Mouse (Mus musculus) thymus, postnatal 10 days (tissue): ENCODE data around the gene Aph1a.
A peak's percentile ranks its signal among the peaks of the same experiment; 100 is the strongest.
"Not testable (repeated sequence)": the region's sequence is repeated elsewhere in the genome, so short reads cannot be mapped to it uniquely, and the experiment has no call there.

ENCODE experiments used
- DNase-seq, 2 experiments: peaks; one replicate each; pipeline ENCODE4 v3.0.0; 2021; ENCODE audit warnings: low spot score in 2 of 2

The Aph1a gene

GRCm38 (mm10) chr3:95887596-95887995 lies 6.2 kb upstream of the Aph1a start:
- DNase-seq: no peak

- no peak for DNase-seq
Measured at GRCm38 (mm10) chr3:95889664-95890063, 4.1 kb upstream of the Aph1a start.

- no peak for DNase-seq
Measured at GRCm38 (mm10) chr3:95891211-95892065, 2.3 kb upstream of the Aph1a start, which contains the start of gene BC028528. TSS of gene BC028528 (minus strand) at chr3:95892005.

GRCm38 (mm10) chr3:95892066-95893052 lies 1.4 kb upstream of the Aph1a start:
- DNase-seq: no peak

GRCm38 (mm10) chr3:95893126-95893525 lies 643 bp upstream of the Aph1a start:
- no peak for DNase-seq

GRCm38 (mm10) chr3:95894317-95895160 lies 770 bp downstream of the Aph1a start:
- peak in 1 of 2 experiments; percentile 23 for DNase-seq

GRCm38 (mm10) chr3:95895501-95895900 lies 1.7 kb downstream of the Aph1a start:
- DNase-seq: not testable (repeated sequence)

- DNase-seq: no peak
Measured at GRCm38 (mm10) chr3:95899800-95900524, 6.2 kb downstream of the Aph1a start.

GRCm38 (mm10) chr3:95901616-95902372 lies 8.0 kb downstream of the Aph1a start:
- DNase-seq: no peak

- no peak for DNase-seq
Measured at GRCm38 (mm10) chr3:95902373-95902625, 8.5 kb downstream of the Aph1a start.

- DNase-seq: no peak
Measured at GRCm38 (mm10) chr3:95902643-95903042, 8.9 kb downstream of the Aph1a start.

- DNase-seq: no peak
Measured at GRCm38 (mm10) chr3:95903753-95904502, 10.2 kb downstream of the Aph1a start.

GRCm38 (mm10) chr3:95904568-95904967 lies 10.8 kb downstream of the Aph1a start, which contains the start of gene Car14:
TSS of gene Car14 (minus strand) at chr3:95904691.
- no peak for DNase-seq

- peak in 1 of 2 experiments; percentile 44 for DNase-seq
Measured at GRCm38 (mm10) chr3:95905146-95905939, 11.6 kb downstream of the Aph1a start.

- DNase-seq: peak in 1 of 2 experiments; percentile 57
Measured at GRCm38 (mm10) chr3:95905940-95906492, 12.2 kb downstream of the Aph1a start.

GRCm38 (mm10) chr3:95906860-95907259 lies 13.1 kb downstream of the Aph1a start:
- DNase-seq: peak; percentile 74 to 84

- no peak for DNase-seq
Measured at GRCm38 (mm10) chr3:95907613-95908012, 13.8 kb downstream of the Aph1a start.

GRCm38 (mm10) chr3:95914706-95915105 lies 20.9 kb downstream of the Aph1a start:
- DNase-seq: no peak
